Mouse (Mus musculus): ENCODE measurements around the gene Zfp160.

DNA sequence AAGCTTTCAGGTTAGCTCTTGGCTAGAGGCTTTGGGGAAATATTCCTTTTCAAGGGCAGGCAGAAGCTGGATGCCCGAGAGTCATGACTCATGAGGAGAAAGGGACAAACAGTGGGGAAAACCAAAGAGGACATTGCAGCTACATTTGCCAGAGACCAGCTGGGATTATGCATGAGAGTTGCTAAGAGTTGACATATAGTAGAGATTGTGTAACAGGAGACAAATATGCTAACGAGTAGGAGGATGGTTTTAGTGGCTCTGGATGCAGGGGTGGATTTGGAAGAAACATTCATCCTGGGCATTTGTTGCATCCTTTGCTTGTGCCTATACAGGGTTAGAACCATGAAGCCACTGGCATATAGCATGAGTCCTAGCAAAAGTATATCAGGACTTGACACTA is 15.0 kb upstream of the Zfp160 start:
- TF ChIP-seq POLR2A (IDR thresholded peaks at IDR 0.05; ENCODE audit: low read depth, low read length) (no peak), CTCF (IDR thresholded peaks at IDR 0.05; ENCODE audit: extremely low read depth, insufficient read depth, insufficient read length, insufficient replicate concordance) (no peak)

All from spleen, adult 2 months (tissue).